Mouse (Mus musculus): ENCODE measurements around the gene Bdkrb1. TPM values are rescaled to one million over a fixed set of nuclear protein-coding genes. Genes with fewer than 3 reads are reported as not detected.
A peak's percentile ranks its signal among the peaks of the same experiment; 100 is the strongest.

Gene Bdkrb1
- total RNA-seq (2021), result not detected

GRCm38 (mm10) chr12:105602581-105603210 lies at the start of gene Bdkrb1:
Gene Bdkrb1, plus strand, starts transcription at chr12:105603085.
- intact Hi-C loops (cut with DNase I), result no loop called here
- DNase-seq (ENCODE audit: extremely low spot score in 1 of 2, low spot score in 2 of 2), result no peak

DNA sequence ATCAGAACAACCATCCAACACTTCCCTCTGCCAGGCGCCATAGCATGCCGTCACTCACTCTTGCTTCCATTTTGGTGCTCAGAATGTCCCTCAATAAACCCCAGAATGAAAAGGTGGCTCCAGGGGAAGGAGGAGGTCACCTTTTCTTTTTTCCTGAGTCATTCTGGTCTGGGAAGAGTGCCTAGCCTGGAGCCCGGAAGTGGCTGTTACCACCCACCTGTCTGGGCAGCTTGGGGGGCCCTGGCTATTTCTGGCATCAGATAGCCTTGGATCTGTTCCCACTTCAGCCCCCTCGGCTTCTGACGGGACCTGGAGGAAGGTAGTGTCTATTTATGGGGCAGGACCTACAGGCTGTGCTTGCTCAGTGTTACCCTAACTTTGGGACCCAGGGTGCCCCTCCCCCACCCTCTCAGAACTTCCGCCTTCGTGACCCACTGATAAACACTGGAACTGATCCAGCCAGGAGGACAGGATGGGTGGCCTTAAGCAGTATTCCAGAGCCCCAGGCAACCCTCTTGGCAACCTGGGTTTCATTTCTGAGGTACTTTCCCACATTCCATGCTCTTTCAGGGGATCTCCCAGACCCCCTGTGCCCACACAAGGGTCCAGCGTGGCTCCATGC lies 48.6 kb upstream of the Bdkrb1 start:
- no peak for DNase-seq (ENCODE audit: extremely low spot score in 1 of 2, low spot score in 2 of 2)
- intact Hi-C loops (cut with DNase I), result no loop called here

- intact Hi-C loops (cut with DNase I), result no loop called here
- DNase-seq (ENCODE audit: extremely low spot score in 1 of 2, low spot score in 2 of 2), result no peak
Observed at GRCm38 (mm10) chr12:105555172-105555571, 47.7 kb upstream of the Bdkrb1 start.

GRCm38 (mm10) chr12:105557250-105557925 lies 45.5 kb upstream of the Bdkrb1 start:
- intact Hi-C loops (cut with DNase I), result no loop called here

DNA sequence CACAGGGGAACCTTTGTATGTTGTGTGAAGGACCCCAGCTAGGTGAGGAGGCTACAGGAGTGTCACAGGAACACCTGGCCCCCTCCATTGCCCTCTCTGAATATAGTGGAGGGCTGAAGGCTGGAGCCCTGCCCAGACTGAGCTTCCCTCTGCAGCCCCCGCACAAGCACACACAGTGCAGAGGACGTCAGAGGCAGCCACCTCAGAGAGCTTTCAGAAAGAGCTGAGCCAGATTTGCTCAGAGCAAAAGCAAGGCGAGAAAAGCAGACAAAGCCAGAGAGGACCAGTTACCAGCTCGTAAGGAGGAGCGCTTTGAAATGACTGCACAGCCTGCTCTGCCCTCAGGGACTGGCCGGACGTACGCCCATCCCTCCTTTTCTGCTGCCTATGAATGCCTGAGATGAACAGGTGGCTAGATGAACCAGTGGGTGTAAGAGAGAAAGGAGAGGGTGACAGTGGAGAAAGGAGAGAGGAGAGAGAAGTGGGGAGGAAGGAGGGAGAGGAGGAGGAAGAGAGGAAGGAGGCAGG lies 41.8 kb upstream of the Bdkrb1 start:
- intact Hi-C loops (cut with DNase I), result no loop called here
- DNase-seq (ENCODE audit: extremely low spot score in 1 of 2, low spot score in 2 of 2), result no peak

More at GRCm38 (mm10) chr12:105557250-105557925, 45.5 kb upstream of the Bdkrb1 start:
- peak in 1 of 2 experiments; percentile 67 for DNase-seq (ENCODE audit: extremely low spot score in 1 of 2, low spot score in 2 of 2)

GRCm38 (mm10) chr12:105562056-105562820 lies 40.6 kb upstream of the Bdkrb1 start:
- intact Hi-C loops (cut with DNase I), result no loop called here

GRCm38 (mm10) chr12:105562936-105563680 lies 39.8 kb upstream of the Bdkrb1 start, which contains the start of gene Bdkrb2:
Gene Bdkrb2, plus strand, starts transcription at chr12:105563226.
- intact Hi-C loops (cut with DNase I), result no loop called here
- no peak for DNase-seq (ENCODE audit: extremely low spot score in 1 of 2, low spot score in 2 of 2)

More at GRCm38 (mm10) chr12:105562056-105562820, 40.6 kb upstream of the Bdkrb1 start:
- DNase-seq (ENCODE audit: extremely low spot score in 1 of 2, low spot score in 2 of 2), result no peak

DNA sequence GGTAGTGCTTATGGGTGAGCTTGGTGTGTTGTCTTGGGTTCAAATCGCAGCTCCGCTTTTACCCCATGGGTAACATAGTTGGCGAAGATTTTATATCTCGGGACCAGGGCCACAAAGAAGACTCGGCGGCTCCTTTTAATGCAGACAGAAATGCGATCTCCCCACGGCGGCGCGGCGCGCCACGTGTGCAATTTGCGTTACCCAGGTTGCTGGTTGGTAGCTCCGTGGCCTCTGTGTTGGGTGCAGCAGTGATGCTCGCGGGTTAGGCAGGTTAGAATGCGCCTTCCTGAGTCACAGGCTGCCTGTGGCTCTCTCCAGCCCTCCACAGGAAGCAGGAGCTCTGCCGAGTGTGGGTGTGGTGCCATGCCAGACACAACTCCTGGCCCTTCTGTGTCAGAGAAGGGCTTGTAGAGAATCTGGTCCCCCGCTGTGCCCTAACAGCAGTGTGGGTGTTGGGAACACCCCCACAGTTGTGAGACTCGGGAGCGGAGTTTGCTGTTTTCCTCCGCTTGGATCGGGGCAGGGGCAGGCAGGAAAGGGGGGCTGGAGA lies 39.1 kb upstream of the Bdkrb1 start:
- intact Hi-C loops (cut with DNase I), result no loop called here

GRCm38 (mm10) chr12:105565221-105565620 lies 37.7 kb upstream of the Bdkrb1 start:
- intact Hi-C loops (cut with DNase I), result no loop called here
- DNase-seq (ENCODE audit: extremely low spot score in 1 of 2, low spot score in 2 of 2), result no peak

More for the DNA sequence above, 39.1 kb upstream of the Bdkrb1 start:
- DNase-seq (ENCODE audit: extremely low spot score in 1 of 2, low spot score in 2 of 2), result no peak

GRCm38 (mm10) chr12:105571867-105572266 lies 31.0 kb upstream of the Bdkrb1 start:
- intact Hi-C loops (cut with DNase I), result loop anchor here (5.0 kb wide), 1 partner anchor 60 kb away; no protein-coding TSS in a partner anchor
- DNase-seq (ENCODE audit: extremely low spot score in 1 of 2, low spot score in 2 of 2), result no peak

DNA sequence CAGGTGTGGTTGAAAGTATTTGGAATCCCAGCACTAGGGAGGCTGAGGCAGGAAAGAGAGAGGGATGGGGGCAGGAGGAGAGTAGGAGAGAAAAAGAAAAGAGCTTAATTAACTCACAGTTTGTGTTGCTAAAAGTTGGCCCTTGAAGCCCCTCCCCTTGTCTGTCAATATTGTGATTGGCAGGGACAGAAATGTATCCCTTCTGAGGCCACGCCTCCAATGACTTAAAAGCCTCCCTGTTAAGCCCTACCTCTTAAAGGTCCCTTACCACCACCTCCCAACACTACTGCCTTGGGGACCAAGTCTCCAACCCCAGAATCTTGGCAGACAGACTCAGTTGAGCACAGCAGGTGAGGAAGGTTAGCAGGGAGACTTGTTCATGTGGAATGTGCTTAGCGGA lies 30.3 kb upstream of the Bdkrb1 start:
- intact Hi-C loops (cut with DNase I), result loop anchor here (5.0 kb wide), 1 partner anchor 60 kb away; no protein-coding TSS in a partner anchor
- no peak for DNase-seq (ENCODE audit: extremely low spot score in 1 of 2, low spot score in 2 of 2)

DNA sequence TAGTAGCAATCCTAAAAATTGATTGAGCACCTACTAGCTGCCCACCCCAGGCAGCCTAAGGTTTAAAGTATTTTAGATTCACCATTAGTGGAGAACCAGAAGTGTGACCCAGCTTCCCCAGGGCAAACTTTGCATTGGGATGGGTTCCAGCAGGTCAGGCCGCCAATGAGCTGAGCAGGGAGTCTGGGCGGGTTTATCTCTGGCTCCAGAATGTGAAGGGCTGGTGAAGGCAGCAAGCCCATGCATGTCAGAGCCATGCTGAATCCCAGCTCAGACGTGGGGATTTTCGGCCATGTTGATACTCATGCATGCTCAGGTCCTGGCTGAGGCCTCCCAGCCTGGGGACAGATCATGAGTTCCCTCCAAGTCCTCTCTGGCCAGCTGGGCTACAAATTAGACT lies 28.5 kb upstream of the Bdkrb1 start:
- DNase-seq (ENCODE audit: extremely low spot score in 1 of 2, low spot score in 2 of 2), result no peak
- intact Hi-C loops (cut with DNase I), result loop anchor here (5.0 kb wide), 1 partner anchor 62 kb away; no protein-coding TSS in a partner anchor

DNA sequence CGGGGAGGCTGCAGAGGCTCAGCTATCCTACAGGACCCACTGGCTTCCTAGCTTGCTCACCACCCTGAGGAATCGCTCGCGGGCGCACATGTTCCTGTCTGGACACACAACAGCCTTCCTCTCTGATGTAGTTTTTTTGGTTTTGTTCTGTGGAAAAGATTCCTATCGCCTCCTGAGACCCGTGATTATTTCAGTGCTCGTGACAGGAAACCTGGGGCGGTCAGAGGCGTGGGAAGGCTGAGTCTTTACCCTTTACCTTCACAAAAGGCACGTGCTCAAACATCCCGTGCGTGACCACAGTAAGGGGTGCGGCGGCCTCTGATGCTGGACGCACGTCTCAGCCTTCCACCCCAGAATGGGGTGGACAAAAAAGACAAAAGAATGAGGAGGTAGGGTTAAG lies 22.4 kb upstream of the Bdkrb1 start:
- intact Hi-C loops (cut with DNase I), result loop anchor here (5.0 to 10.0 kb wide), 2 partner anchors 83 to 146 kb away; no protein-coding TSS in a partner anchor
- no peak for DNase-seq (ENCODE audit: extremely low spot score in 1 of 2, low spot score in 2 of 2)

DNA sequence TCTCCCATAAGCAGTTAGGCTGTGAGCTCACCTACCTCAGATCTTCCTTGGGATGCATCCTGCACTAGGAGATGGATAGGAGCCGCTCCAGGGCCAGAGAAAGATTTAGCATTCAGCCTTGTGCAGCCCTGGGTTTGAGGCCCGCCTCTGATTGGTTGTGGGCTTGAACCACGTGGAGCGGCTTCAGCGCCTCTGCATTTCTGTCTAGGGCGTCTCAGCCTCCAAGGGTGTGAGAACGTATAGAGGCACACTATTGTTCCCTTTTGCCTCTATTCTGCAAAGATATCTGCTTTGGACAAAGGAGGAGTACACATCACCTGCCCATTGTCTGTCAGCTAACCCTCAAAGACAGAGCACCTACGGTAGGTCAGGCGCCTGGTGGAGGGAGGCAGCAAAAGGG lies 20.4 kb upstream of the Bdkrb1 start:
- DNase-seq (ENCODE audit: extremely low spot score in 1 of 2, low spot score in 2 of 2), result no peak
- intact Hi-C loops (cut with DNase I), result loop anchor here (5.0 to 10.0 kb wide), 2 partner anchors 85 to 148 kb away; no protein-coding TSS in a partner anchor

DNA sequence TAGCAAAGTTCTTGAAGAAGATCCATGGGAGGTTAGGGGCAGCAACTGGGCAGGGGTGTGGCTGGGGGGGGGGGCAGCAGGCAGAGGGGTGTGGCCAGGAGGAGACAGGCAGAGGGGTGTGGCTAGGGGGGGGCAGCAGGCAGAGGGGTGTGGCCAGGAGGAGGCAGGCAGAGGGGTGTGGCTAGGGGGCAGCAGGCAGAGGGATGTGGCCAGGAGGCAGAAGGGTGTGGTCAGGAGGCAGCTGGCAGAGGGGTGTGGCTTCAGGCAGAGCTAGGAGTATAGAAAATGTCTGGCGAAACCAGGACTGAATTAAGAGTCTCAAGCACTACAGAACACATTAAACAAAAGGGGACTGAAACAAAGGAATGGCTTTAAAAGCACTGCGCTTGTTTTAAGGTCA lies 19.4 kb upstream of the Bdkrb1 start:
- intact Hi-C loops (cut with DNase I), result loop anchor here (5.0 to 10.0 kb wide), 2 partner anchors 86 to 149 kb away; no protein-coding TSS in a partner anchor

GRCm38 (mm10) chr12:105584851-105585250 lies 18.0 kb upstream of the Bdkrb1 start:
- intact Hi-C loops (cut with DNase I), result loop anchor here (5.0 to 10.0 kb wide), 2 partner anchors 88 to 150 kb away; no protein-coding TSS in a partner anchor

More for the DNA sequence above, 19.4 kb upstream of the Bdkrb1 start:
- no peak for DNase-seq (ENCODE audit: extremely low spot score in 1 of 2, low spot score in 2 of 2)

GRCm38 (mm10) chr12:105587526-105587925 lies 15.4 kb upstream of the Bdkrb1 start:
- intact Hi-C loops (cut with DNase I), result loop anchor here (10.0 kb wide), 1 partner anchor 153 kb away; no protein-coding TSS in a partner anchor
- no peak for DNase-seq (ENCODE audit: extremely low spot score in 1 of 2, low spot score in 2 of 2)

More at GRCm38 (mm10) chr12:105584851-105585250, 18.0 kb upstream of the Bdkrb1 start:
- DNase-seq (ENCODE audit: extremely low spot score in 1 of 2, low spot score in 2 of 2), result peak; percentile 46 to 80

Data from left cerebral cortex, postnatal 10 days (tissue).